Mouse (Mus musculus): ENCODE data around the gene Cfap52. TPM values are rescaled to one million over a fixed set of nuclear protein-coding genes. Genes with fewer than 3 reads are reported as not detected.

The Cfap52 gene
- polyA plus RNA-seq, 1 experiment = not detected

DNA sequence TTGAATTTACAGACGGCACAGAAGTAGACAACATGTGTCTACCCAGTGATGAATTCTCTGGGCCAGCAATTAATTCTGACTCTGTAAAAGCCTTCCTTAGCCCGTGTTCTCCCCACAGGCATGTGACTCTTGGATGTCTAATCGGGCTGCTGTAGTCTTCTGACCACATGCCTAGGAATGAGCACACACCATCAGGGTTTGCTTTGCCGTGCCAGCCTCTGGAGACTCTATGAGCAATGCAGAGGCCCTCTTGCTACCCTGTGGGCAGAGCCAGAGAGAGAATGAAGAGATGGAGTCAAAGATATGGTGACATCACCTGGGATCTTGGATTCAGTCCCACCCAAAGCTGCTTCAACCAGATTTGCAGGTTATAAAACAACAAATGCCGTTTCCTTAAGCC, 54.4 kb downstream of the Cfap52 start:
- no peak for TF ChIP-seq GATA1 (IDR thresholded peaks at IDR 0.05; ENCODE audit: low read length)

DNA sequence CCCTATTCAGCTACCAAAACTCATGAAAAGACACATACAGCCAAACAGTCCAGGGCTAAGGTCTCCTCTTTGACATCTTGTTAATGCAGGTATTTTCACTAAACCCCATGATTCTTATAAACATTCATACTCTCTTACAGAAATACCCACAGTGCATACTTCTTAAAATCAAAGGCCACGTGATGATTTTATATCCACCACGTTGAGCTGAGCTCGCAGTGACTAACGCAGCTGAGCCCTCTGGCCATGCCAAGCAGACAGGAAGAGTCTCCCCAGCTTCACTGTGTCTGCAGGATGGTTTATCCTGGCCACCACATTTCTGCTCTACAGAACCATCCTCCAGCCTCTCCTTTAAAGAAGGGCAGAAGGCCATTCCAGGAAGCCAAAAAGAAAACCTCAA, 61.7 kb downstream of the Cfap52 start:
- no peak for TF ChIP-seq GATA1 (IDR thresholded peaks at IDR 0.05; ENCODE audit: low read length)

DNA sequence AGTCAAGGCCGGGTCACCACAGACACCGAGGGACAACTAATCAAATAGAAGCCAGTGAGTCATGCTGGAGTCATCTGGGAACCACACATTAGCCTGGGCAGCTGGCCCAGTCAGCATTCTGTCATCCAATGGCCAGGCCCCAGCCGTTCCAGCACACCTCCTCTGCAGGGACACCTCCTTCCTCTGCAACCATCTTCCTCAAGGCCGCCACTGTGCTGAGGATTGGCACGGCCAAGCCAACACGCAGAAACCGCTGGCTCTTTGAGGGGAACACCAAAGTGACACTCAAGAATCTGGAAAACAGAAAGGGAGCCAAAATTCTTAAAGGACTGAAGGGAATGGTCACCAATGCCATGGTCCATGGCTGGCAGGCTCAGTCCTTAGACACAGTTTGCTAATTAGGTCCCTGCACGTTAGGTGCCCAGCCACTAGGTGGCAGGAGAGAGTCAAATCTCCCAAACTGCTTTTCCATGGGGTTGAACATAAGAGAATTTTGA, 68.3 kb downstream of the Cfap52 start:
- TF ChIP-seq GATA1 (IDR thresholded peaks at IDR 0.05; ENCODE audit: low read length) = no peak

DNA sequence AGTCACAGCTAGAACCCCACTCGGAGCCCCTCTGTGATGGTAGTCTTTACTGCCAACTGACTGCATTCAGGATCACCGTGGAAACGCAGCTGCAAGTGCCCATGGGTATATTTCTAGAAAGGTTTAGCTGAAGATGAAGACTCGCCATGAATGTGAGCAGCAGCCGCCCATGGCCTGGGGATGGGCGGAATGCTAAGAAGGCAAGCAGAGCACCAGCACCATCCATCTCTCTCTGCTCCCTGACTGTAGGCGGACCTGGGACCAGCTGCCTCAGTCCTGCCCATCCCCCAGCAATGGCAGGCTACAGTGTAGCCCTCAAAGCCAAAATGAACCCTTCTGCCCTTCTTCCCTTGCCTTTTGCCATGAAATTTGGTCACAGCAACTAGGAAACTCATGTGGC, 69.8 kb downstream of the Cfap52 start:
- no peak for TF ChIP-seq GATA1 (IDR thresholded peaks at IDR 0.05; ENCODE audit: low read length)

DNA sequence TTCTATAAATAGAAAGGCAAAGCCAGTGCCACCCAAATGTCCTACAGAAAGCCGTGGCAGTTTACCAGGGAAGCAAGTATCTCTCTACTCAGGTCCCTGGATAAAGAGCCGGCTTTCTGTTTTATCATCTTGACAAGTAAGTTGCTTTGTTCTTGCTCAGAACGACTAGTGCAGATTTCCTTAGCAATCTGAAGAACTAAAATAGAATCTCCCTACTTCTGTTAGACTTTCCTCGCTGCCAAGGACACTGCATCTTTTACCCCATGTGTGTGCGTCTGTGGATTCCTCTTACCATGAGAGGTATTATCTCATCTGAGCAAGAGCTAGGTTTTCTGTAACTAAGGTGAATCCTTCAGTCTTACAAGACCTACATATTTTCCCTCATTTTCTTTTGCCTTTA, 76.9 kb downstream of the Cfap52 start:
- TF ChIP-seq GATA1 (IDR thresholded peaks at IDR 0.05; ENCODE audit: low read length) = no peak

DNA sequence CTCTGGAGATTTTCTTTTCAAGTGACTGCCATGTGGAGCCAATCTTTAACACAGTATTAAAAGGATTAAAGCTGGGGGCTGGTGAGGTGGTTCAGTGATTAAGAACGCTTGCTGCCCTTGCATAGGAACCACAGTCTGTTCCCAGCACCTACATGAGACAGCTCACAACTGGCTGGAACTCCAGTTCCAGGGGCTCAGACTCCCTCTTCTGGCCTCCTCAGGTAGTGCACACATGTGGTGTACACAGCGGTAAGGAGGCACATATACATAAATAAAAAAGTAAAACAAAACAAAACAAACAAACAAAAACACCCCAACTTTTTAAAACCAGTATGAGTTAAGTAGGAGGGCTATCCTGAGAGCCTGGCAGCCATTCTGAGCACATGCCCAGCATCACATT, 79.5 kb downstream of the Cfap52 start:
- no peak for TF ChIP-seq GATA1 (IDR thresholded peaks at IDR 0.05; ENCODE audit: low read length)

Other genes starting within 250 kb of the Cfap52 start
- gene Glp2r, start 194.5 kb downstream of the Cfap52 start, polyA plus RNA-seq (2012) = not detected in 2 replicates
- not detected in 2 replicates for gene Gsg1l2, start 191.0 kb downstream of the Cfap52 start, polyA plus RNA-seq (2012)
- gene Dhrs7c, start 167.5 kb downstream of the Cfap52 start, polyA plus RNA-seq (2012) = not detected in 2 replicates
- gene Usp43, start 43.5 kb downstream of the Cfap52 start, polyA plus RNA-seq (2012) = not detected in 2 replicates
- 0.66 and 1.0 TPM in 2 replicates for gene Stx8, start 542 bp upstream of the Cfap52 start, polyA plus RNA-seq (2012)

Measured in G1E-ER4 (cell line).